Mouse (Mus musculus) MEL-GATA-1-ER (cell line): ENCODE results near the gene Ankrd31.
A peak's percentile ranks its signal among the peaks of the same experiment; 100 is the strongest.
"Not testable (repeated sequence)": the region's sequence is repeated elsewhere in the genome, so short reads cannot be mapped to it uniquely, and the experiment has no call there.

Experiments
- DNase-seq: peaks from one replicate; pipeline ENCODE4 v3.0.0-alpha.2; 2012; ENCODE audit warnings: low read depth; ENCODE audit errors: extremely low read depth

Gene Ankrd31

GRCm38 (mm10) chr13:96855191-96855590 is 107.1 kb downstream of the Ankrd31 start:
- DNase-seq, result peak; percentile 26

GRCm38 (mm10) chr13:96859161-96859560 is 111.1 kb downstream of the Ankrd31 start:
- DNase-seq, result no peak

GRCm38 (mm10) chr13:96870742-96871141 is 122.7 kb downstream of the Ankrd31 start:
- no peak for DNase-seq

- DNase-seq, result no peak
Observed at GRCm38 (mm10) chr13:96874071-96874470, 126.0 kb downstream of the Ankrd31 start.

- DNase-seq, result no peak
Observed at GRCm38 (mm10) chr13:96878220-96879057, 130.4 kb downstream of the Ankrd31 start.

GRCm38 (mm10) chr13:96884534-96884933 is 136.5 kb downstream of the Ankrd31 start:
- no peak for DNase-seq

GRCm38 (mm10) chr13:96889985-96890384 is 141.9 kb downstream of the Ankrd31 start:
- DNase-seq, result no peak

GRCm38 (mm10) chr13:96895144-96895543 is 147.1 kb downstream of the Ankrd31 start:
- DNase-seq, result no peak

- DNase-seq, result no peak
Observed at GRCm38 (mm10) chr13:96906717-96907116, 158.6 kb downstream of the Ankrd31 start.

GRCm38 (mm10) chr13:96911202-96911601 is 163.1 kb downstream of the Ankrd31 start:
- DNase-seq, result peak; percentile 4

- DNase-seq, result not testable (repeated sequence)
Observed at GRCm38 (mm10) chr13:96923134-96923533, 175.1 kb downstream of the Ankrd31 start.

- no peak for DNase-seq
Observed at GRCm38 (mm10) chr13:96923999-96924961, 176.2 kb downstream of the Ankrd31 start, which contains the start of gene Gcnt4. TSS of gene Gcnt4 (plus strand) at chr13:96924689.

GRCm38 (mm10) chr13:96924985-96925745 is 177.1 kb downstream of the Ankrd31 start:
- DNase-seq, result no peak

- no peak for DNase-seq
Observed at GRCm38 (mm10) chr13:96925991-96926725, 178.1 kb downstream of the Ankrd31 start.

GRCm38 (mm10) chr13:96927781-96928180 is 179.7 kb downstream of the Ankrd31 start:
- DNase-seq, result no peak

- no peak for DNase-seq
Observed at GRCm38 (mm10) chr13:96928432-96929039, 180.5 kb downstream of the Ankrd31 start.

GRCm38 (mm10) chr13:96932745-96933144 is 184.7 kb downstream of the Ankrd31 start:
- DNase-seq, result no peak

GRCm38 (mm10) chr13:96933367-96933766 is 185.3 kb downstream of the Ankrd31 start:
- DNase-seq, result no peak

- DNase-seq, result no peak
Observed at GRCm38 (mm10) chr13:96936173-96936777, 188.2 kb downstream of the Ankrd31 start.
